Mouse (Mus musculus) forebrain, postnatal 0 days (tissue): ENCODE measurements around the gene Tspo2. TPM values are rescaled to one million over a fixed set of nuclear protein-coding genes. Genes with fewer than 3 reads are reported as not detected.

Source experiments
- ATAC-seq: fragments of 200-750 bp; cut with Nextera tagmentation; 2 replicates; pipeline ENCODE4 v1.8.0; 2017; ENCODE audit warnings: mild to moderate bottlenecking, moderate library complexity
- DNase-seq: peaks from one replicate; pipeline ENCODE4 v3.0.0-alpha.2; 2015
- H3K27ac ChIP-seq: fragments of 300-500 bp; sonication (generic); 2 replicates; pipeline ENCODE4 v1.5.1; 2014; ENCODE audit warnings: low read depth, mild to moderate bottlenecking, antibody characterized with exemption, low read length, moderate library complexity, mixed read lengths
- H3K27me3 ChIP-seq: fragments of 300-500 bp; sonication (generic); 2 replicates; pipeline ENCODE4 v1.6.1; 2014; ENCODE audit warnings: mild to moderate bottlenecking, low read length, mixed read lengths; ENCODE audit not compliant: insufficient read depth
- H3K36me3 ChIP-seq: fragments of 300-500 bp; sonication (generic); 2 replicates; pipeline ENCODE4 v1.6.1; 2014; ENCODE audit warnings: mild to moderate bottlenecking, moderate library complexity; ENCODE audit not compliant: insufficient read depth
- H3K4me1 ChIP-seq: fragments of 300-500 bp; sonication (generic); 2 replicates; pipeline ENCODE4 v1.6.1; 2014; ENCODE audit warnings: antibody characterized with exemption; ENCODE audit not compliant: insufficient read depth
- H3K4me2 ChIP-seq: fragments of 300-500 bp; sonication (generic); 2 replicates; pipeline ENCODE4 v1.6.1; 2014; ENCODE audit warnings: low read depth, mild to moderate bottlenecking, moderate library complexity
- H3K4me3 ChIP-seq: fragments of 300-500 bp; sonication (generic); 2 replicates; pipeline ENCODE4 v1.5.1; 2014; ENCODE audit warnings: low read depth, low read length, mixed read lengths
- H3K9ac ChIP-seq: fragments of 300-500 bp; sonication (generic); 2 replicates; pipeline ENCODE4 v1.6.1; 2014; ENCODE audit warnings: mild to moderate bottlenecking
- H3K9me3 ChIP-seq: fragments of 300-500 bp; sonication (generic); 2 replicates; pipeline ENCODE4 v1.6.1; 2016; ENCODE audit warnings: low read length
- CTCF ChIP-seq: sonication (generic); IDR thresholded peaks from 2 replicates; pipeline ENCODE4 v1.5.1; 2016; ENCODE audit warnings: antibody characterized with exemption, control low read depth, low read depth
- WGBS: fragments of 180-500 bp; shearing (Covaris S2); extraction: QIAGEN DNeasy Blood & Tissue Kit; methylation state at CpG from one replicate; pipeline ENCODE4 v1.1.7; 2014; 5-methylcytosine and 5-hydroxymethylcytosine counted together
- polyA plus RNA-seq: library from polyadenylated mRNA; unstranded; fragments of >200 nt; fragmentation: Nextera tagmentation; extraction: Ambion mirVana; gene quantifications from 2 replicates; pipeline ENCODE4 v1.2.1, GENCODE M21; 2015
- total RNA-seq: library from RNA; depleted of rRNA; stranded (reverse); fragments of >200 nt; gene quantifications from 2 replicates; pipeline ENCODE4 v1.2.3, GENCODE M21; 2014

Tspo2 gene
- total and polyA plus RNA-seq, 2 experiments from 2014 or later, result 0.47 TPM; not detected in 1

- WGBS, result 80% methylated on average over 11 of the region's 11 CpGs
- no peak overlapping the region for H3K9ac ChIP-seq
- H3K4me1 ChIP-seq, result no peaks in the 10 kb centered on the region
- no peaks in the 10 kb centered on the region for H3K36me3 ChIP-seq
- DNase-seq, result no peak
- H3K4me2 ChIP-seq, result no peak overlapping the region
- no peak for ATAC-seq
- H3K27ac ChIP-seq, result no peak overlapping the region
- H3K9me3 ChIP-seq, result no peaks in the 10 kb centered on the region
- no peak for TF ChIP-seq CTCF
- no peaks in the 10 kb centered on the region for H3K27me3 ChIP-seq
- H3K4me3 ChIP-seq, result no peak overlapping the region
Measured at GRCm38 (mm10) chr17:48427852-48428530, 23.3 kb downstream of the Tspo2 start.

- H3K4me1 ChIP-seq, result no peaks in the 10 kb centered on the region
- 70% methylated on average over 13 of the region's 13 CpGs for WGBS
- H3K27ac ChIP-seq, result no peak overlapping the region
- H3K4me3 ChIP-seq, result no peak overlapping the region
- TF ChIP-seq CTCF, result no peak
- no peaks in the 10 kb centered on the region for H3K36me3 ChIP-seq
- no peaks in the 10 kb centered on the region for H3K9me3 ChIP-seq
- DNase-seq, result no peak
- H3K4me2 ChIP-seq, result no peak overlapping the region
- H3K9ac ChIP-seq, result no peak overlapping the region
- H3K27me3 ChIP-seq, result no peaks in the 10 kb centered on the region
- ATAC-seq, result no peak
Measured at GRCm38 (mm10) chr17:48426991-48427750, 24.2 kb downstream of the Tspo2 start.

DNA sequence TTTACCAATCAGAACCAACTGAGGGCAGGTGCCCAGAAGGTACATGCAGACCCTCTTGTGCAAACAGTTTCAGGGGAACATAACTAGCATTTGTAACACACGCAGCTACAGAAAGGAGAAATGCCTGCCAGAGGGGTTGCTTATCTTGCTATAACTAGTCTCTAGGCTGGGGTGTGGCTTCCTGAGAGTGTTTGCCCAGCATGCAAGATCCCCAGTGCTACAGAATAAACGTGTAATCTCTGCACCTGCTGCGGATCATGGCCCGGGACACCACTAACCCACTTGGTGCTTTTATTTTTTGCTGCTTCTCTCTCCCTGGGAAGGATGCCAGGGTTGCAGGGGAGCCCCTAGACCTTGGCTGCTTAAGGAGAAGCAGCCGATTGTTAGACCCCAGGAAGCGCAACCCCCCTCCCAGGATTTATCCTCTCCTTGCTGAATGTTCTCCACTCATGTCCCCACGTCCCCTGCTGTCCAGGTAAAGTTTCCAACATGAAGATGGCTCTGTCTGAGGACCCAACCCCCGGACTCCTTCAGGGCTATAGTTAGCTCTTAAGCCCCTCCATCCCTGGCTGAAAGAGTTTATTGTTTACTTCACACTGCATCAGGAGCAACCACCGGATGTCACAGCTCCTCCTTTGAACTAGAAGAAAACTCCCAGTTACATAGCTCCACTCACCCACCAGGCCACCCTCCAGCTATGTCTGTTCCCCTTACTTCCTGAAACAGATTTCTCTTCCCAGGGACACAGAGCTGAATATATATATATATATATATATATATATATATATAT, 25.3 kb downstream of the Tspo2 start:
- Histone ChIP-seq H3K27ac (no peak overlapping the region), H3K4me3 (no peak overlapping the region), H3K27me3 (no peaks in the 10 kb centered on the region), H3K9ac (no peak overlapping the region), H3K4me2 (no peak overlapping the region), H3K36me3 (no peaks in the 10 kb centered on the region), H3K4me1 (no peaks in the 10 kb centered on the region), H3K9me3 (no peaks in the 10 kb centered on the region)
- WGBS, result 21% methylated on average over 9 of the region's 9 CpGs
- DNase-seq (no peak), ATAC-seq (no peak; the same call in 1 of the 2 replicates)
- TF ChIP-seq CTCF, result no peak

GRCm38 (mm10) chr17:48424237-48424636, 27.1 kb downstream of the Tspo2 start:
- Histone ChIP-seq H3K27ac (no peak overlapping the region), H3K27me3 (no peaks in the 10 kb centered on the region), H3K9me3 (no peaks in the 10 kb centered on the region), H3K4me2 (no peak overlapping the region), H3K4me3 (no peak overlapping the region), H3K9ac (no peak overlapping the region), H3K4me1 (no peaks in the 10 kb centered on the region), H3K36me3 (no peaks in the 10 kb centered on the region)
- ATAC-seq (no peak), DNase-seq (no peak)
- WGBS, result 77% methylated on average over 9 of the region's 9 CpGs
- TF ChIP-seq CTCF, result no peak

GRCm38 (mm10) chr17:48419571-48419970, 31.8 kb downstream of the Tspo2 start:
- Histone ChIP-seq H3K9ac (no peak overlapping the region), H3K4me1 (no peaks in the 10 kb centered on the region), H3K27ac (no peak overlapping the region), H3K36me3 (peaks cover 12% of the 10 kb centered on the region), H3K27me3 (no peaks in the 10 kb centered on the region), H3K4me3 (no peak overlapping the region), H3K9me3 (no peaks in the 10 kb centered on the region), H3K4me2 (no peak overlapping the region)
- DNase-seq (no peak), ATAC-seq (no peak)
- no peak for TF ChIP-seq CTCF
- WGBS, result 61% methylated on average over 2 of the region's 2 CpGs

- H3K4me3 ChIP-seq, result no peak overlapping the region
- H3K27ac ChIP-seq, result no peak overlapping the region
- H3K27me3 ChIP-seq, result no peaks in the 10 kb centered on the region
- H3K4me2 ChIP-seq, result no peak overlapping the region
- peaks cover 12% of the 10 kb centered on the region for H3K36me3 ChIP-seq
- no peak for TF ChIP-seq CTCF
- no peak for DNase-seq
- H3K9ac ChIP-seq, result no peak overlapping the region
- no peak for ATAC-seq
- H3K4me1 ChIP-seq, result no peaks in the 10 kb centered on the region
- 91% methylated on average over 1 of the region's 1 CpGs for WGBS
- no peaks in the 10 kb centered on the region for H3K9me3 ChIP-seq
Measured at GRCm38 (mm10) chr17:48418781-48419180, 32.5 kb downstream of the Tspo2 start.

DNA sequence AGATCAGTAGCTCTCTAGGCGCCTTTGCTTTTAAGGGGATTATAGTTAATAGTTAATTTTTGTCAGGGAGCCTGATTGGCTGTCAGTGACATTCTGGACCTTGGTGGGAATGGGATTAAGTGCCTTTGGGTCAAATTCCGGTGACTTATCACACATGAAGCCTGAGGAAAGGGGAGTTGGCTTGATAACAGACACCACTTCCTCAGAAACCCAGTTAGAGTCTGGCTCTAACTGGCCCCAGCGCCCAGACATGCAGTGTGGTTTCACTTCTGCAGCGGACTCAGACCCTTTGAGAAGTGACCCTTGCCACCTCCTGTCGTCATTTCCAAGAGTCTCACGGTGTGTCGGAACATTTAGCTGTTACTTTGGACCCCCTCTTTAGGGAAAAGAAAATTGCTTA, 33.1 kb downstream of the Tspo2 start:
- no peak for ATAC-seq
- no peak overlapping the region for H3K9ac ChIP-seq
- no peak for TF ChIP-seq CTCF
- H3K4me2 ChIP-seq, result no peak overlapping the region
- no peaks in the 10 kb centered on the region for H3K9me3 ChIP-seq
- H3K27ac ChIP-seq, result no peak overlapping the region
- H3K4me3 ChIP-seq, result no peak overlapping the region
- no peaks in the 10 kb centered on the region for H3K27me3 ChIP-seq
- DNase-seq, result no peak
- WGBS, result 87% methylated on average over 7 of the region's 7 CpGs
- peaks cover 12% of the 10 kb centered on the region for H3K36me3 ChIP-seq
- H3K4me1 ChIP-seq, result no peaks in the 10 kb centered on the region
